Mouse (Mus musculus): ENCODE results near the gene Lyl1.

Gene Lyl1

GRCm38 (mm10) chr8:84703466-84704249 is 2.4 kb downstream of the Lyl1 start:
- no peak for DNase-seq (ENCODE audit: low read depth, low spot score)

- DNase-seq (ENCODE audit: low read depth, low spot score): no peak
These were observed 3.1 kb downstream of the Lyl1 start for GRCm38 (mm10) chr8:84704356-84704755.

- DNase-seq (ENCODE audit: low read depth, low spot score): no peak
These were observed 3.9 kb downstream of the Lyl1 start for GRCm38 (mm10) chr8:84704867-84705831.

GRCm38 (mm10) chr8:84705960-84706359 is 4.7 kb downstream of the Lyl1 start:
- no peak for DNase-seq (ENCODE audit: low read depth, low spot score)

GRCm38 (mm10) chr8:84706610-84707266 is 5.5 kb downstream of the Lyl1 start:
- no peak for DNase-seq (ENCODE audit: low read depth, low spot score)

- DNase-seq (ENCODE audit: low read depth, low spot score): no peak
These were observed 6.1 kb downstream of the Lyl1 start for GRCm38 (mm10) chr8:84707267-84707883.

- no peak for DNase-seq (ENCODE audit: low read depth, low spot score)
These were observed 6.8 kb downstream of the Lyl1 start for GRCm38 (mm10) chr8:84708071-84708541.

GRCm38 (mm10) chr8:84708774-84709475 is 7.7 kb downstream of the Lyl1 start:
- peak; percentile 87 for DNase-seq (ENCODE audit: low read depth, low spot score)

GRCm38 (mm10) chr8:84709931-84710330 is 8.7 kb downstream of the Lyl1 start:
- DNase-seq (ENCODE audit: low read depth, low spot score): no peak

- no peak for DNase-seq (ENCODE audit: low read depth, low spot score)
These were observed 10.1 kb downstream of the Lyl1 start for GRCm38 (mm10) chr8:84711312-84711711.

- DNase-seq (ENCODE audit: low read depth, low spot score): peak; percentile 75
These were observed 10.9 kb downstream of the Lyl1 start for GRCm38 (mm10) chr8:84711933-84712758.

- no peak for DNase-seq (ENCODE audit: low read depth, low spot score)
These were observed 11.5 kb downstream of the Lyl1 start for GRCm38 (mm10) chr8:84712759-84713120.

- no peak for DNase-seq (ENCODE audit: low read depth, low spot score)
These were observed 12.1 kb downstream of the Lyl1 start for GRCm38 (mm10) chr8:84713381-84713780.

GRCm38 (mm10) chr8:84714161-84714560 is 12.9 kb downstream of the Lyl1 start:
- DNase-seq (ENCODE audit: low read depth, low spot score): no peak

- DNase-seq (ENCODE audit: low read depth, low spot score): no peak
These were observed 14.7 kb downstream of the Lyl1 start for GRCm38 (mm10) chr8:84715893-84716468.

GRCm38 (mm10) chr8:84716790-84717189 is 15.5 kb downstream of the Lyl1 start:
- no peak for DNase-seq (ENCODE audit: low read depth, low spot score)

- peak; percentile 90 for DNase-seq (ENCODE audit: low read depth, low spot score)
These were observed 17.2 kb downstream of the Lyl1 start for GRCm38 (mm10) chr8:84718476-84718875.

GRCm38 (mm10) chr8:84718959-84719690 is 17.9 kb downstream of the Lyl1 start:
- no peak for DNase-seq (ENCODE audit: low read depth, low spot score)

GRCm38 (mm10) chr8:84722530-84722849 is 21.2 kb downstream of the Lyl1 start:
- DNase-seq (ENCODE audit: low read depth, low spot score): no peak

All from skeletal muscle tissue, adult 2 months (tissue).